Mouse (Mus musculus) embryo, embryonic 10 days (tissue): ENCODE measurements around the gene Tlcd1.
"Not testable (repeated sequence)": the region's sequence is repeated elsewhere in the genome, so short reads cannot be mapped to it uniquely, and the experiment has no call there.

Source experiments
- DNase-seq: peaks from one replicate; pipeline ENCODE4 v3.0.0-alpha.2; 2015; ENCODE audit warnings: low spot score

The Tlcd1 gene

DNA sequence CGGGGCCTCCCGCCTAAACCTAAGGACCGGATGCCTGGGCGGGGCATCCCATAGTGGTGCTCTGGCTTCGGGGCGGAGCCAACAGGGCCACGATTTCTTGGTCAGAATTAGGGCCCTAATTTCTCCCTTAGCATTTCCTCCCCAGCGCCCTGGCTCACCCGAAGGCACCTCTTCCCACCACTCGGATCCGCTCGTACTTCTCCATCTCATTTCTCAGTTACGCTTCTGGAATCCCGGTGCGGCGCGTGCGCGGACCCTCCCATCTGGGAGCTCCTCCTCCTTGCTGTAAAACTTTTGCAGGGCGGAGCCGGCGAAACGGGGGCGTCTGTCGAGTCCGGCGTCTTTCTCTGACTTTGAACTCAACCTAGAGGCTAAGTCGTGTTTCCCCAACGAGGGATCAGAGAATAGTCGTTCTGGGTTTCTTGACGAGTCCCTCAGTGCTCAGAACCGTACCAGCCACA lies at the start of gene Tlcd1, which contains the start of gene Nek8:
Gene Tlcd1, plus strand, starts transcription at position 310 of the 461 bp plus-strand sequence.
Gene Nek8, minus strand, starts transcription at position 274 of the 461 bp plus-strand sequence.
- DNase-seq = peak; percentile 95

DNA sequence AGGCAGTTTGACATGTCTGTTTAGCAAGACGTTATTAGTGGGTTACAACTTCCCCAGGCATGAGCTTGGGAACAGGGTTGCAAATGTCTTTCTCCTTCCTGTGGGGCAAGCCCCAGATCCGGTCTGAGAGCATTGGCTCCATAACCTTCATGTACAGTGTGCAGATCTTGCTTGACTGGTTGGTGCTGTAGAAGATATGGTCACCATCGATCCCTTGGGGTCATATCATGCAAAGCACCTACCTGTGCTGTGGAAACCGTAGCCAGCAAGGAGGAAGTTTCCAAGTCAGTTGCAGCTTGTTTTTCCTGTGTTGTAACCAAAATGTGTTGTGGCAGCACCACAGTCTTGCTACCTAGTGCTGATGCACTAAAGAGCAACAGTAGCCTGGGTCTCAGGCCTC lies 49.8 kb upstream of the Tlcd1 start:
- no peak for DNase-seq

DNA sequence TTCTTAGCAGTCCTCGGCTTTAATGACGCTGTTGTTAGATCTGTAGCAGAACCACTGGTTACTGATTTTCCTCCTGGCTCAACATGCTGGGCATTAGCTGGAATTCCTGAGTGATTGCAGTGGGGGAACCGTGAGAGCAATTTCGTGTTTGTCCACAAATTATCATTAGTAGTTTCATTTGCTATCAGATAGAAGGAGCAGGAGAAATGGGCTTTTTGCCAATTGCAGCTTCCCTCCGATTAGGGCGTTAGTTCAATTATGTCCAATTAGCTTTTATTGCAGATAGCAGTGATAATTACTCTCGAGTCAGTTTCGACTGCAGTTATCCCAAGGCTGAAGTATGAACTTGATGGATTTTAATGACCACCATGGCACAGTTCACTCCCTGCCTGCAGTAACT lies 47.1 kb upstream of the Tlcd1 start:
- no peak for DNase-seq

DNA sequence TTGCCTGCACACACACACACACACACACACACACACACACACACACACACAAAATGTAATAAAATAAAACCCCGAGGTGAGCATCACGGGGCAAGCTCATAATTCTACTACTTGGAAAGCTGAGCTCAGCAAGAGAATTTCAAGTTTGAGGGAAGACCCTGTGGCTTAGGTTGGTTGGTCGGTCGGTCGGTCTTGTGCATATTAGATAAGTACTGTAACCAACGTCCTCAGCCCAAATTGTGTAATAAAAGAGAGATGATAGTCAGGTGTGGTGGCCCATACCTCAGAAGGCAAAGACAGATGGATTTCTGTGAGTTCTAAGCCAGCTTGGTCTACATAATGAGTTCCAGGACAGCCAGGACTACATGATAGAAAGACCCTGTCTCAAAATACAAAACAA lies 42.6 kb upstream of the Tlcd1 start:
- DNase-seq = no peak

DNA sequence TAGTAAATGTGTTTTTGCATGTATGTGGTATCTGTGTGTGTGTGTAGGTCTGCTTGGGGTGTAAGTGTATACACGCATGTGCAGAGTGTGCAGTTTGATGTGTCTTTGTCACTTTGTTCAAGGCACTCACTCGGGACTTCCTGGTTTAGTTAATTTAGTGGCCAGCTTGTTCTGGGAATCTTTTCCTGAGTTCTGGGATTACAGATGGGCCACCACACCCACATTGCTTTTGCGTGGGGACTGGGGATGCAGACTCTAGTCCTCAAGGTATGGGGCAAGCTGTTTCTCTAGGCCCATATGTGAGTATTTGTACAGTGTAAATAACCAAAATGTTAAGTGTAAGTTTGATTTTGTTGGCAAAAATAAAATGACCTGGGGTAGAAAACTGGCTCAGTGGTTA lies 42.2 kb upstream of the Tlcd1 start:
- no peak for DNase-seq

DNA sequence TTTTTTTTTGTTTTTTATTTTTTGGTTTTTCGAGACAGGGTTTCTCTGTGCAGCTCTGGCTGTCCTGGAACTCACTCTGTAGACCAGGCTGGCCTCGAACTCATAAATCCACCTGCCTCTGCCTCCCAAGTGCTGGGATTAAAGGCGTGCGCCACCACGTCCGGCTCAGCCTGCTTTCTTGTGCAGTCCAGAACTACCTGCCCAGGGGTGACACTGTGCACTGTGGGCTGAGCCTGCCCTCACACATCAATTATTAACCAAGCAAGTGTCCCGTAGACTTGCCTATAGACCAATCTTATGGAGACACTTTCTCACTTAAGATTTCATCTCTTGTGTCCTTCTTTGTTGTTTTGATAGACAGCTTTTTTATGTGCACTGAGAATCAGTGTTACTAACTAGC lies 41.2 kb upstream of the Tlcd1 start:
- not testable (repeated sequence) for DNase-seq

DNA sequence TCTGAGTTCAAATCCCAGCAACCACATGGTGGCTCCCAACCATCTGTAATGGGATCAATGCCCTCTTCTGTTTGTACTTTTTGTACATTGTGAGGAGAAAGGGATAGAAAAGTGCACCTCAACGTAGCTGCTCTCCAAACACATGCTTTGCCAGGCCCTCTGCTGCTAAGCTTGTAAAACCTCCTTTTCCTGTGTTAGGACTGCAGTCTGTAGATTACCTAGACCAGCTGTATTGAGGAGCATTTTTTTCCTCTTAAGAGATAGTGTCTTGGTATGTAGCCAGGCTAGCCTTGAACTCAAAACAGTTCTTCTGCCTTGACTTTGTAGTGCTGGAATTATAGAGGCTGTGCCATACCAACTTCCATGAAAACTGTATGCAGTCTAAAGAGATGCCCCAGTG lies 40.4 kb upstream of the Tlcd1 start:
- no peak for DNase-seq

DNA sequence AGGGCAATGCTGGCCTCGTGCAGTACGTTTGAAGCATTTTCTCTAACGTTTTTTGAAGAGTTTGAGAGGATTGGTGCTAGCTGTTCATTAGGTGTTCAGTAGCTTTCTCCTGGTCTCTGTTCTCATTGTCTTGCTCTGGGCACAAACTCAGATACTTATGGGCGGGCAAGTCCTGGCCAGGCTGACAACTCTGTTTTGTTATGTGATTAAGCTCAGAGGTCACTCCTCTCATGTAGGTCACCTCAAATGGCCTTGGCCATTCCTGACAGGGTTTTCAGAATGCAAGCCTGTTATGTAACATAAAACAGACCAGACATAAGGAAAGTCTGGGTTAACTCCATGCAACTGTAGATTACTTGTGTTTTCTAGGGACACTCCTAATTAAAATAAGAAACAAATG lies 38.9 kb upstream of the Tlcd1 start:
- no peak for DNase-seq

DNA sequence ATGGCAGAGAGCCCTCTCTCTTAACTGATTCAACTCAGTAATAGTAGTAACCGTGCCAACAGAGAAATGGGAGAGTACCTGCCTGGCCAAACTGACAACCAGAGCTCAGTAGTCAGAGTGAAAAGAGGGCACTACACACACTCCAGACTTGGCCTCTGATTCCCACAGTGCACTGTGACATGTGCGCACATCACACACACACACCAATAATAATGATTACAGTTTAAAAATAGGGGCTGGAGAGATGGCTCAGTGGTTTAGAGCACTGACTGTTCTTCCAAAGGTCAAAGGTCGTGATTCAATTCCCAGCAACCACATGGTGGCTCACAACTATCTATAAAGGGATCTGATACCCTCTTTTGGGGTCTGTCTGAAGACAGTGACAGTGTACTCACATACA lies 38.5 kb upstream of the Tlcd1 start:
- DNase-seq = no peak

DNA sequence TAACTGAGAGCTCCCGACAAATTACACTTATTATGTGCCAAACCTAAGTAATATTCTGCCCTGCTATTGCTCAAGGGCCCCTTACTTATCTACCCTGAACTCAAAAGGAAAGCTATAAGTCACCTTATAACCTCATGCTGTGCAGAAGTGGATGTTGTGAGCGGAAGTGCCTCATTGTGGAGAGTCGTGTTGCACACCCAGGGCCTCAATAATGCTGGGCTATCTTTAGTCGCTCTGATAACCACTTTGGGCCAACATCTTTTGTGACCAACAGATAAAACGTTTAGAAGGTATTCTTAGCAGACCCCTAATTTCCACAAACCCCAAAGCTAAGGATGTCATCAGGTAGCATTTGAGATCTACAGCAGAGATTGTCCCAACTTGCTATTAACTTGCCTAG lies 35.8 kb upstream of the Tlcd1 start:
- no peak for DNase-seq

DNA sequence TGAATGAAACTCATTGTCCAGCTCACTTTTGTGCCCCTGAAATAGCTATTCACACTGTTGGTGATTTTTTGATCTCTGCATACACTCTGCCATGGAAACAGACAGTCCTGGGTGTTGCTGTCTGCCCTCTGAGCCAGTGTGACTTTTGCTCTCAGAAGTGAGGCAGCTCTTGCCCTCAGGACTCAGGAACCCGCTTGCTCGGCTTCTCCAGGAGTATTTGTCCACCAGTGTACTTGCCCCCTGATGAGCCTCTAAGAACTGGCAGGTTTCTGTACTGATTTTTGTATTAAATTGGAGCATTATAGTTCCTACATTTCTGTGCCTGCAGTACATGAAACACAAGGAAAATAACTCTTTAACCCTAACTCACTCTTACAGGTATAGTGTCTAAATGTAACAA lies 33.0 kb upstream of the Tlcd1 start:
- no peak for DNase-seq

DNA sequence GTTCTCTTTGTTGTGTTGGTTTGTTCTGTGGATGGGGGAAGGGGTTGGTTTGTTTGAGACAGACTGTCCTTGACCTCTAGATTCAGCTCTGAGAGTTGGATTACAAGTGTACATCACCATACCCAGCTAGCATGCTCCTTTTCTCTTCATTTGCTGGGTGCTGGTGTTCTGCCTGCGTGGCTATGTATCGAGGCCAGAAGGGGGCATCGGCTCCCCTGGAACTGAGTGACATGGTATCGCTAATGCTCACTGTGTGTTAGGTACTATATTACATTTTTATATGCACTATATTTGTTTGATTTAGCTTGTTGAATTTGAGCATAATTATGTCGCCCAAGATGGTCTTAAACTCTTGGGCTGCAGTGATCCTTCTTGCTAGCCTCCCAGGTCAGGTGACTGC lies 30.3 kb upstream of the Tlcd1 start:
- no peak for DNase-seq

DNA sequence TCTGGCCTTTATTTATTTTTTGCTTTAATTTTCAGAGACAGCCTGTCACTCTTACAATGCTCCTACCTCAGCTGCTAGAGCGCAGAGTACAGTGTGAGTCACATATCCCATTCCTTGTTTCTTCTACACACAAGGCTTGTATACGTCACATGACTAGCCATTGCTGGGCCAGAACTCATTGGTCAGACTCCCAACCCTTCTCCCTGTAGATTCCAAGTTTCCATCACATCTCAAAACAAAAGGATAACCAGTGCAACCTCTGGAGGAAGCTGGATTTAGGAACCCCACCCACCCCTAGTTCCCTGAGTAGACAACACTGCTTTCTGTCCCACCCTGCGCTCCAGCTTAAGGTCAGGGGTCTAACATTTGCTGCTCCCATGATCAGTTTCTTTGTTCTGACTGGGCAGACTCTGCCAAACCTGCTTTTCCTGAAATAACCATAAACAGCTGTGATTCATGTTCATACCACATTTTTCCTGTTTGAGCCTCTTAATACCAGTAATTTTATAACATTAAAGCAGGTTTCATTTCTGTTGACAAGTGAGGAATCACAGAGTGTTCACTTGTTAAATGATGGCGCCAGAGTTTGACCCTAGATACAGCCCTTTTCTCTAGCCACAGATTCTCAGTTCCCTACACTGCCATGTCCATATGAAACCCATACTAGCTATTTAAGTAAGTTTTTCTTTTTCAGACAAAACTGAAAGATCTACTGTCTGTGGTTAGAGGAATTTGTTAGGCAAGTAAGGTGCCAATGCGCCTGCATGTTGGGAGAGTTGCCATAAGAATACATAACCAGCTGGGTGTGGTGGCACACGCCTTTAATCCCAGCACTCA lies 29.6 kb upstream of the Tlcd1 start:
- DNase-seq = no peak

DNA sequence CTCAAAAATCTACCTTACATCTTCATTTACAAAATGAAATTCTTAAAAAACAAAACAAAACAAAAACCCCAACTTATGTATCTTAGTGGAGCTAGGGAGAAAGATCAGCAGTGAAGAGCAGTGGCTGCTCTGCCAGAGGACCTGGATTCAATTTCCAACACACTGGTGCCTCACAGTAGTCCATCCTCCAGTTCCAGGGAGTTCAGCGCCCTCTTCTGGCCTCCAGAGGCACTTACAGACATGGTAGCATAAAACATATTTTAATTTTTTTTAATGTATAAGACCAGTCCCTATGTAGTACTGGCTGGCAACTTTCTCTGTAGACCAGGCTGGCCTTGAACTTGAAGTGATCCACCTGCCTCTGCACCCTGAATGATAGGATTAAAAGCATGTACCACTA lies 25.4 kb upstream of the Tlcd1 start:
- DNase-seq = peak; percentile 64

DNA sequence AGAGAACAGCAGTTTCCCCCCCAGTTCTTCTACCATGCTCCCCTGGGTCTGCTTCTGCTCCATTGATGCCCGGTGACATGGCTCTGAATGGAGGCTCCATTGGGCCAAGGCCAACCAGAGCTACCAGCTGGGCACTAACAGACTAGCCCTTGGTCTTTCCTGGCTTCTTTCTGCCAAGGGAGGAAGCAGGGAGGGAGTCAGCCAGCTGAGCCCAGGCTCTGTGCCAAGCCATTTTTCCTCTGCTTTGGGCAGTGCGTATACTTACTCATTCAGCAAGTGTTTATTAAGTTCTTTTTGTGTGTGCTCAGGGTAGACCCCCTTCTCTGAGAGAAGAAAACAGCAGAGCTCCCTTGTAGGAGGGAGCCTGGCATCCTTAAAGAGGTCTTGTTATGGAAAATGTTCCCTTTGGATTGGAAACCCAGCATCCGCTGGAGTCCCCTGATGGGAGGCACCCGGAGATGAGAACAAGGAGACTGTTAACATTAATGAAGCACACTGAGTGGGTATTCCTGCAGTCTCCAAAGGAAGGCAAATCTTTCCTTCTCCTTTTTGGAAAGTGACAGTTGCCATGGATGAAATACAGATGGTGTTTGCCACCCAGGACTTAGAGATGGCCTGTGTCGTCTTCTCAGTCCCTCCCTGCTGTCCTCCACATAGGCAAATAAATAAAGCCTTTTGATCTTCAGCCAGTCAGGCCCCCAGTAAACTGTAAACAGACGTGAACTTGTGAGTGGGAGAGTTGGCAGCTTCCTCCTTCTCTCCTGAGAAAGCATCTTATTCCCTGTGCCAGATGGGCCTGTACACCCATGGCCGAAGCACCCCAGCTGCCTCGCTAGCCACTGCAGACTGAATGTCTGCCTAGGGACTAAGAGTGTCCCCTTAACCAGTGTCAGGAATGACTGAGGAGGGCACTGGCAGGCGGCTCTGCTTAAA lies 23.9 kb upstream of the Tlcd1 start:
- DNase-seq = no peak

DNA sequence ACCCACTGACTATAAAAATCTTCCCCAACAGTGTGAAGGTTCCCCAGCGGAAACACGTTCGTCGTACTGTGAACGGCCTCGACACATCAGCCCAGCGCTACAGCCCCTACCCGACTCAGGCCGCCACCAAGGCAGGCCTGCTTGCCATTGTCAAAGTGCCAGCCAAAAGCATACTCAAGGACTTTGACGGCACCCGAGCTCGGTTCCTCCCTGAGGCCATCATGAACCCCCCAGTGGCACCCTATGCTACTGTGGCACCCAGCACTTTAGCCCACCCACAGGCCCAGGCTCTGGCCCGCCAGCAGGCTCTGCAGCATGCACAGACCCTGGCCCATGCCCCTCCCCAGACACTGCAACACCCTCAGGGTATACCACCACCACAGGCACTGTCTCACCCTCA lies 22.7 kb upstream of the Tlcd1 start:
- DNase-seq = no peak

DNA sequence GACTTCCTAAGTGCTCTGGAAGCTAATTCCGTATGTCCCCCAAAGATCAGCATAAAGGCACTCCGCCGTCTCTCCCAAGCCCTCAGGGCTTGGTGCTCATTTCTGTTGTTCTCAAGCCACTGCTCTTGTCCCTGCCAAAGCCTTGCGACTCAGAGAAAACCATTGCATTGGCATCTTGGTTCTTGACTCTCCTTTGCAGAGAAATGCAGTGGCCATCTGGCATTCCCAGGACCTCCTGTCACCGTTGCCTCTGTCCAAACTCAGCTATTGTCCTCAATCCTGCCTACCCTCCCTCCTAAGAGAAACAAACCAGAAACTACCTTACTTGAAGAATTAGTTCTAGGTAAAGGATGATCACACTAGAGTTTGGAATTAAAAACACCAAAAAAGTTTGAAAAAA lies 20.8 kb upstream of the Tlcd1 start:
- no peak for DNase-seq

DNA sequence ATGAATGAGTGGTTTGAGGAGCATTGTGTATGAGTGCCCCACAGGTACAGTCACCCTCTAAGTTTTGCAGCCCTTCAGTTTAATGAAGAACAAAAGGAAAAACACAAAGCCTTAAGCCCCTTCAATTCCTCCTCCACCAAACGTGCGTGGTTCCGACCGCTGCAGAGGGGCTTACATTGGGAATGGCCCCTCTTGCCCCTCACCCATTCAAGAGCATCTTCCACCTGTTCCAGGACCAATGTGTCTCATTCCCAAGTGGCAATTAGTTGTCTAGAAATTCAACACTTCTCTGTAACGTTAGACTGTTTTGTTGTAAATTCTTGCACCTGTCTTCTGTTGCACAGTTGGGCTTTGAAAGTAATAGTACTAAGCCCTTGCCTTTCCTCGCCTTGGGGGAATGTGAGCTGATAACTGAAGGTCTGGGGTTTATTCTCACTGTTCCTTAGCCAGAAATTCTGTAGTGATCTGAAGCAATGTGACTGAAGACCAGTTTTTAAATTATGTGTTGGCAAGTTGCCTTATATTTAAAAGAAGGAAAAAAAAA lies 20.3 kb upstream of the Tlcd1 start:
- DNase-seq = no peak

DNA sequence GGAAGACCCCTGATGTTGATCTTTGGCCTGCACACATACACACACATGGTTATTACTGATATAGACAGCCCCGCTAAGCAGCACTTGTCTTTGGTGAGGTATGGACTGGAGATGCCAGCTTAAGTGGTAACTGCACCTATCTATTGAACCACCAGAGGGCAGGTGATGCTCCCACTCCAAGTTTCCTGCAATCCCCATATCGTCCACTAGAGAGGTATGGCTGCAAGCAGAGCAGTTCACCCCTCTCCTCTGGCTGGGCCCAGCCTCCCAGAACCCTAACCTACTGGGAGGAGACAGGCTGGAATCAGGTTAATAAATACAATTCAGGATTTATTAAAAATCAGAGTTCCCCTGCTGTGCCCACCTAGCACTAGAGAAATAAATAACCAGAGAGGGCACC lies 17.4 kb upstream of the Tlcd1 start:
- DNase-seq = peak; percentile 89

DNA sequence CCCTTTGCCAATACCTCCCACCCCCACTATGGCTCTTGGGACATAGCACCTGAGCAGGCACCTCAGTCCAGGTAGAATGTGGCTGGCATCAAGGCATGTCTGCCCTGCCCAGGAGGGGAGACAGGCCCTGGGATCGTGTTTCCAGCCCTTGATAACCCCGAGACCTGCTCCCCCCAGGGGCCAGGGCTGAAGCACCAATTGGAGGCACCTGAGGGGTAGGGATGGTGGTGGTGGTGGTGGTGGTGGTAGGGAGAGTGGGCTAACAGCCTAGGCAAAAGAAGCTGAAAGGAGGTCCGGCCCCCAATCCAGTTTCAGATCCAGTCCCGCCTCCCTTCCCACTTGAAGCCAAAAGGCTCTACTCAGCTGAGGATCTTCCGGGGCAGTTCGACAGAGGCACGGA lies 17.0 kb upstream of the Tlcd1 start:
- no peak for DNase-seq

DNA sequence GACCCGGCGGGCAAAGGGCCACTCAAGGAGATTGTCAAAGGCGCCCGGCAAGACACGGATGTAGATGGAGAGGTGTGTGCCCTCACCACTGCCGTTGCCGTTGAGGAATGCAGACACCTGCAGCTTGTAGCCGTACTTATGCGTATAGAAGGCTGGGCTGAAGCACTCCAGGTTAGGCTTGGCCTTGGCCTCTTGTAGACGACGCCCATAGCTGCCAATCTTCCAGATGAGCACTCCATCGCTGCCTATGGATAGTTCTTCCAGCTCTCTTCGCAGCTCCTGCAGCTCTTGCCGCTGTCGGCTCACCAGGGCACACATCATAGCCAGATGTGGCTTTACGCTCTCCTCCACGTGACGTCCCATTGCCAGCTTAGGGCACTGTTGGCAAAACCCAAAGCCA lies 16.3 kb upstream of the Tlcd1 start:
- DNase-seq = no peak

DNA sequence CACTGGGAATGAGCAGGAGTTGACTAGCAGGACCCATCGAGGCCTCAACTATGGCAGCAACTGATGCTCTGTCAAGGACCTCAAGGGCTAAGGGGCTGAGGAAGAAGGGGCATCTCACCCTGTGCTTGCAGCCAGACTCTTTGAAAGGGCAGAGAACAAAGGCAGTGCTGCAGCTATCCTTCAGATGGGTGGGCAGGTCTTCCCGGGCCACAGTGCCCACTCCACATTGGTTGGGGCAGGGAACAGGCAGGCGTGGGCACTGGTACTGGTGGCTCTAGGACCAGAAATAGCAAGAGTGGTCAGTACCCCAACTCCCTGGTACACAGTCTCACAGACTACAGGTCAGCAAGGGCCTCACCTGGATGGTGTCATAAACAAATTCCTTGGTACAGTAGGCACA lies 15.8 kb upstream of the Tlcd1 start:
- DNase-seq = no peak

DNA sequence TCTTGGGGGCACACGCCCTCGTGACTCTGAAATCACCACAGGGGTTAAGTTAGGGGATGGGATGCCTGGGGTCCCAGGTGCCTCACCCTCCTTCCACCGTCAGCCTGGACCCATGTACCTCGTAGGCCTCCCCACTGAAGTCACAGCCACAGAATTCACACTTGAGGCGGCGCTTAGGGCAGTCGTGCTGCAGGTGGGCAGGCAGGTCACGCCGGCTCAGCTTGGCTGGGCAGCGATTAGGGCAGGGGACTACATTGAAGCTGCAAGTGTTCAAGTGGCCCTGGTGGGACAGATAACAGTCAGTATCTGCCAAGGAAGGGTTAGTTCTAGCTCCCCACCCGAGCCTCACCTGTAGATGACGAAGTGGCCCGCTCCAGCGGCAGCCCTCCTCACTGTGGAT lies 15.3 kb upstream of the Tlcd1 start:
- no peak for DNase-seq
